Mouse (Mus musculus) forebrain, embryonic 14.5 days (tissue): ENCODE results near the gene Commd8. TPM values are rescaled to one million over a fixed set of nuclear protein-coding genes. Genes with fewer than 3 reads are reported as not detected.

Experiments used
- ATAC-seq: fragments of 200-750 bp; cut with Nextera tagmentation; 2 replicates; pipeline ENCODE4 v1.8.0; 2017; ENCODE audit warnings: mild to moderate bottlenecking, moderate library complexity
- DNase-seq: peaks from one replicate; pipeline ENCODE4 v3.0.0-alpha.2; 2015; ENCODE audit warnings: low spot score
- H3K27ac ChIP-seq: fragments of 300-500 bp; sonication (generic); 2 replicates; pipeline ENCODE4 v1.5.1; 2014; ENCODE audit warnings: low read depth, mild to moderate bottlenecking, control low read depth, low read length, moderate library complexity
- H3K27me3 ChIP-seq: fragments of 300-500 bp; sonication (generic); replicated peaks from 2 replicates; pipeline ENCODE4 v1.6.1; 2014; ENCODE audit warnings: low read length, control low read depth, mixed read lengths; ENCODE audit not compliant: control insufficient read depth, insufficient read depth
- H3K36me3 ChIP-seq: fragments of 300-500 bp; sonication (generic); 2 replicates; pipeline ENCODE4 v1.6.1; 2014; ENCODE audit warnings: low read length, control low read depth; ENCODE audit not compliant: control insufficient read depth, insufficient read depth
- H3K4me1 ChIP-seq: fragments of 300-500 bp; sonication (generic); 2 replicates; pipeline ENCODE4 v1.6.1; 2014; ENCODE audit warnings: antibody characterized with exemption, low read length, control low read depth; ENCODE audit not compliant: control insufficient read depth, insufficient read depth
- H3K4me2 ChIP-seq: fragments of 300-500 bp; sonication (generic); 2 replicates; pipeline ENCODE4 v1.6.1; 2014; ENCODE audit warnings: mild to moderate bottlenecking, control low read depth, low read length
- H3K4me3 ChIP-seq: fragments of 300-500 bp; sonication (generic); 2 replicates; pipeline ENCODE4 v1.5.1; 2014; ENCODE audit warnings: low read depth, low read length, control low read depth
- H3K9ac ChIP-seq: fragments of 300-500 bp; sonication (generic); 2 replicates; pipeline ENCODE4 v1.6.1; 2014; ENCODE audit warnings: mild to moderate bottlenecking, low read length, control low read depth, moderate library complexity
- H3K9me3 ChIP-seq: fragments of 300-500 bp; sonication (generic); replicated peaks from 2 replicates; pipeline ENCODE4 v1.6.1; 2016; ENCODE audit warnings: low read length, control low read depth, mixed read lengths; ENCODE audit not compliant: control insufficient read depth
- WGBS: fragments of 180-500 bp; shearing (Covaris S2); extraction: QIAGEN DNeasy Blood & Tissue Kit; methylation state at CpG from one replicate; pipeline ENCODE4 v1.1.7; 2014; 5-methylcytosine and 5-hydroxymethylcytosine counted together
- polyA plus RNA-seq: library from polyadenylated mRNA; unstranded; fragments of >200 nt; fragmentation: Nextera tagmentation; extraction: Ambion mirVana; gene quantifications from 2 replicates; pipeline ENCODE4 v1.2.1, GENCODE M21; 2014

The Commd8 gene
- polyA plus RNA-seq, 1 experiment from 2014 or later: 161 TPM

GRCm38 (mm10) chr5:72181194-72181593, 13.2 kb upstream of the Commd8 start:
- H3K9me3 ChIP-seq: no peaks in the 10 kb centered on the region
- WGBS: 50% methylated on average over 1 of the region's 1 CpGs
- H3K4me1 ChIP-seq: no peaks in the 10 kb centered on the region
- H3K36me3 ChIP-seq: no peaks in the 10 kb centered on the region
- no peak overlapping the region for H3K9ac ChIP-seq
- H3K27me3 ChIP-seq: no peaks in the 10 kb centered on the region
- no peak overlapping the region for H3K4me3 ChIP-seq
- H3K27ac ChIP-seq: no peak overlapping the region
- DNase-seq (no peak), ATAC-seq (no peak)
- no peak overlapping the region for H3K4me2 ChIP-seq

- Histone ChIP-seq H3K36me3 (no peaks in the 10 kb centered on the region), H3K4me3 (no peak overlapping the region), H3K9ac (no peak overlapping the region; the same call in 1 of the 2 replicates), H3K27me3 (no peaks in the 10 kb centered on the region), H3K27ac (no peak overlapping the region), H3K4me2 (peak overlapping the region; percentile 12; the same call in 1 of the 2 replicates), H3K4me1 (no peaks in the 10 kb centered on the region), H3K9me3 (no peaks in the 10 kb centered on the region)
- ATAC-seq (peak; percentile 45; the same call in 1 of the 2 replicates), DNase-seq (peak; percentile 24)
- WGBS: 18% methylated on average over 7 of the region's 7 CpGs
Observed at GRCm38 (mm10) chr5:72175530-72175929, 7.5 kb upstream of the Commd8 start.

GRCm38 (mm10) chr5:72175050-72175449, 7.1 kb upstream of the Commd8 start:
- H3K4me1 ChIP-seq: no peaks in the 10 kb centered on the region
- H3K27me3 ChIP-seq: no peaks in the 10 kb centered on the region
- no peak overlapping the region for H3K27ac ChIP-seq
- H3K9ac ChIP-seq: no peak overlapping the region
- WGBS: 68% methylated on average over 4 of the region's 4 CpGs
- ATAC-seq: no peak
- H3K9me3 ChIP-seq: no peaks in the 10 kb centered on the region
- DNase-seq: no peak
- H3K4me2 ChIP-seq: no peak overlapping the region
- no peak overlapping the region for H3K4me3 ChIP-seq
- H3K36me3 ChIP-seq: no peaks in the 10 kb centered on the region

GRCm38 (mm10) chr5:72173521-72173920, 5.5 kb upstream of the Commd8 start:
- ATAC-seq: no peak

GRCm38 (mm10) chr5:72172675-72173074, 4.7 kb upstream of the Commd8 start:
- no peak for ATAC-seq
- peak; percentile 69 for DNase-seq

More at GRCm38 (mm10) chr5:72173521-72173920, 5.5 kb upstream of the Commd8 start:
- no peak overlapping the region for H3K4me2 ChIP-seq
- no peaks in the 10 kb centered on the region for H3K9me3 ChIP-seq
- no peaks in the 10 kb centered on the region for H3K27me3 ChIP-seq
- WGBS: 76% methylated on average over 1 of the region's 1 CpGs
- DNase-seq: no peak
- H3K4me1 ChIP-seq: no peaks in the 10 kb centered on the region
- no peak overlapping the region for H3K9ac ChIP-seq
- no peak overlapping the region for H3K4me3 ChIP-seq
- no peaks in the 10 kb centered on the region for H3K36me3 ChIP-seq
- H3K27ac ChIP-seq: no peak overlapping the region

GRCm38 (mm10) chr5:72170067-72170466, 2.1 kb upstream of the Commd8 start:
- H3K27ac ChIP-seq: no peak overlapping the region
- H3K4me3 ChIP-seq: no peak overlapping the region
- no peaks in the 10 kb centered on the region for H3K9me3 ChIP-seq
- H3K4me2 ChIP-seq: no peak overlapping the region
- WGBS: 79% methylated on average over 6 of the region's 6 CpGs
- H3K4me1 ChIP-seq: peaks cover 6% of the 10 kb centered on the region
- no peaks in the 10 kb centered on the region for H3K27me3 ChIP-seq
- DNase-seq: no peak
- peaks cover 2% of the 10 kb centered on the region; the same call in 1 of the 2 replicates for H3K36me3 ChIP-seq
- H3K9ac ChIP-seq: no peak overlapping the region
- ATAC-seq: no peak

More at GRCm38 (mm10) chr5:72172675-72173074, 4.7 kb upstream of the Commd8 start:
- H3K27ac ChIP-seq: no peak overlapping the region
- no peaks in the 10 kb centered on the region for H3K9me3 ChIP-seq
- no peak overlapping the region for H3K4me3 ChIP-seq
- 32% methylated on average over 3 of the region's 3 CpGs for WGBS
- no peaks in the 10 kb centered on the region for H3K27me3 ChIP-seq
- H3K9ac ChIP-seq: no peak overlapping the region
- H3K4me2 ChIP-seq: no peak overlapping the region
- H3K4me1 ChIP-seq: no peaks in the 10 kb centered on the region
- no peaks in the 10 kb centered on the region for H3K36me3 ChIP-seq

- H3K4me2 ChIP-seq: peak overlapping the region; percentile 85
- H3K9me3 ChIP-seq: no peaks in the 10 kb centered on the region
- peaks cover 9% of the 10 kb centered on the region; the same call in 1 of the 2 replicates for H3K36me3 ChIP-seq
- H3K27ac ChIP-seq: no peak overlapping the region
- H3K4me3 ChIP-seq: peak overlapping the region; percentile 69
- DNase-seq (no peak), ATAC-seq (peak; percentile 72; the same call in 1 of the 2 replicates)
- no peak overlapping the region for H3K9ac ChIP-seq
- H3K27me3 ChIP-seq: no peaks in the 10 kb centered on the region
- peaks cover 6% of the 10 kb centered on the region for H3K4me1 ChIP-seq
- 2% methylated on average over 3 of the region's 4 CpGs for WGBS
Observed at GRCm38 (mm10) chr5:72168285-72168621, 264 bp upstream of the Commd8 start.

- no peak for DNase-seq
Observed at GRCm38 (mm10) chr5:72164386-72164785, 3.6 kb downstream of the Commd8 start.

GRCm38 (mm10) chr5:72162855-72163254, 5.1 kb downstream of the Commd8 start:
- Histone ChIP-seq H3K4me1 (peaks cover 6% of the 10 kb centered on the region), H3K36me3 (peaks cover 47% of the 10 kb centered on the region), H3K4me3 (no peak overlapping the region), H3K9ac (no peak overlapping the region), H3K4me2 (no peak overlapping the region), H3K27ac (no peak overlapping the region), H3K9me3 (no peaks in the 10 kb centered on the region), H3K27me3 (no peaks in the 10 kb centered on the region)
- no peak for DNase-seq
- WGBS: 88% methylated on average over 5 of the region's 5 CpGs
- ATAC-seq: no peak

More at GRCm38 (mm10) chr5:72164386-72164785, 3.6 kb downstream of the Commd8 start:
- H3K9me3 ChIP-seq: no peaks in the 10 kb centered on the region
- H3K4me3 ChIP-seq: no peak overlapping the region
- H3K9ac ChIP-seq: no peak overlapping the region
- no peaks in the 10 kb centered on the region for H3K27me3 ChIP-seq
- 86% methylated on average over 7 of the region's 7 CpGs for WGBS
- H3K27ac ChIP-seq: no peak overlapping the region
- ATAC-seq: no peak
- peaks cover 6% of the 10 kb centered on the region for H3K4me1 ChIP-seq
- no peak overlapping the region for H3K4me2 ChIP-seq
- peaks cover 36% of the 10 kb centered on the region for H3K36me3 ChIP-seq
